Mouse (Mus musculus) ES-Bruce4 (cell line): ENCODE measurements around the gene Lypd1. TPM values are rescaled to one million over a fixed set of nuclear protein-coding genes. Genes with fewer than 3 reads are reported as not detected.

Experiments
- H3K27ac ChIP-seq: 2 replicates; pipeline ENCODE4 v1.5.1; 2012; ENCODE audit warnings: low read length, inconsistent platforms; ENCODE audit not compliant: insufficient read depth
- H3K27me3 ChIP-seq: 2 replicates; pipeline ENCODE4 v1.6.1; 2012; ENCODE audit warnings: mild to moderate bottlenecking, low read length, inconsistent platforms; ENCODE audit not compliant: control insufficient read depth, poor library complexity, insufficient read depth, severe bottlenecking
- H3K36me3 ChIP-seq: 2 replicates; pipeline ENCODE4 v1.6.1; 2012; ENCODE audit warnings: inconsistent platforms, mild to moderate bottlenecking, low read length, moderate library complexity; ENCODE audit not compliant: control insufficient read depth, poor library complexity, insufficient read depth, severe bottlenecking
- H3K4me1 ChIP-seq: one replicate; pipeline ENCODE4 v1.8.1; 2011; ENCODE audit warnings: low read length; ENCODE audit not compliant: control insufficient read depth, insufficient read depth
- H3K4me3 ChIP-seq: 2 replicates; pipeline ENCODE4 v1.5.1; 2011; ENCODE audit warnings: low read depth, mild to moderate bottlenecking, low read length
- H3K9ac ChIP-seq: 2 replicates; pipeline ENCODE4 v1.6.1; 2012; ENCODE audit warnings: low read depth, mild to moderate bottlenecking, inconsistent platforms; ENCODE audit not compliant: poor library complexity, severe bottlenecking
- H3K9me3 ChIP-seq: replicated peaks from 2 replicates; pipeline ENCODE4 v1.6.1; 2012; ENCODE audit warnings: mild to moderate bottlenecking, low read length, inconsistent platforms; ENCODE audit not compliant: control insufficient read depth, poor library complexity, insufficient read depth, severe bottlenecking
- CTCF ChIP-seq: IDR thresholded peaks from one replicate; pipeline ENCODE4 v1.8.1; 2011; ENCODE audit warnings: low read depth, low read length
- EP300 ChIP-seq: IDR thresholded peaks from 2 replicates; pipeline ENCODE4 v1.6.1; 2011; ENCODE audit warnings: low read depth, low read length; ENCODE audit not compliant: insufficient read depth
- POLR2A ChIP-seq: IDR thresholded peaks from one replicate; pipeline ENCODE4 v1.8.1; 2011; ENCODE audit warnings: low read length; ENCODE audit not compliant: insufficient read depth
- polyA plus RNA-seq: library from polyadenylated mRNA; stranded (reverse); fragments of >200 nt; gene quantifications from 2 replicates; pipeline ENCODE4 v1.2.4, GENCODE M21; 2011; ENCODE audit warnings: low read depth; ENCODE audit not compliant: missing spikeins, insufficient read depth, insufficient read length

Lypd1 gene
- polyA plus RNA-seq, 1 experiment: 0.84 TPM

GRCm38 (mm10) chr1:125823611-125824010 is 89.3 kb downstream of the Lypd1 start:
- TF ChIP-seq EP300: no peak
- no peak for TF ChIP-seq POLR2A
- no peak for TF ChIP-seq CTCF
- Histone ChIP-seq H3K27me3 (no peaks in the 10 kb centered on the region), H3K4me1 (no peaks in the 10 kb centered on the region), H3K27ac (no peak overlapping the region), H3K36me3 (no peaks in the 10 kb centered on the region), H3K9ac (no peak overlapping the region), H3K9me3 (no peaks in the 10 kb centered on the region), H3K4me3 (no peak overlapping the region)

- no peaks in the 10 kb centered on the region for H3K4me1 ChIP-seq
- no peak overlapping the region for H3K4me3 ChIP-seq
- TF ChIP-seq EP300 (no peak), POLR2A (no peak), CTCF (no peak)
- H3K27me3 ChIP-seq: no peaks in the 10 kb centered on the region
- H3K36me3 ChIP-seq: no peaks in the 10 kb centered on the region
- no peaks in the 10 kb centered on the region for H3K9me3 ChIP-seq
- no peak overlapping the region for H3K27ac ChIP-seq
- H3K9ac ChIP-seq: no peak overlapping the region
Measured at GRCm38 (mm10) chr1:125821101-125821500, 91.8 kb downstream of the Lypd1 start.

Other genes starting within 250 kb of the Lypd1 start
- gene Gpr39, start 236.1 kb downstream of the Lypd1 start, polyA plus RNA-seq: 0.93 and 1.1 TPM in 2 replicates